Mouse (Mus musculus) Muller cell, postnatal 12 days (primary cell): ENCODE results near the gene Cmc1.
"Not testable (repeated sequence)": the region's sequence is repeated elsewhere in the genome, so short reads cannot be mapped to it uniquely, and the experiment has no call there.

ENCODE experiments used
- DNase-seq: peaks from one replicate; pipeline ENCODE4 v3.0.0-alpha.2; 2015; ENCODE audit errors: inconsistent ontology term

The Cmc1 gene

GRCm38 (mm10) chr9:118140356-118140755, 9.6 kb downstream of the Cmc1 start:
- DNase-seq, result not testable (repeated sequence)

DNA sequence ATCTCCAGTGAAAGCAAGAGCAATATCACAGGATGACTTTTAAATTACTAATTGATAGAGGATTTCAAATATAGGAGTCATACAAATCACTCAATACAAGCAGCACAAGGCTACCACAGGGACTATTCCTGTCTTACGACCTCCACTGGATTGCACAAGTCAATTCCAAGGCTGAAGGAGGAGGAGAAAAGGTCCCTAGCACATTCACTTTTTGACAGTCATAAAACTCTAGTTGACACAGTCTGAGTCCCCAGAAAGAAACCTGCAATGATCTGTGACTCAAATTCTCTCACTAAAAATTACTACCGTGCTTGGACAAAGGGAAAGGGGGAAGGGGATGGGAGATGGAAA, 39.6 kb downstream of the Cmc1 start:
- no peak for DNase-seq

DNA sequence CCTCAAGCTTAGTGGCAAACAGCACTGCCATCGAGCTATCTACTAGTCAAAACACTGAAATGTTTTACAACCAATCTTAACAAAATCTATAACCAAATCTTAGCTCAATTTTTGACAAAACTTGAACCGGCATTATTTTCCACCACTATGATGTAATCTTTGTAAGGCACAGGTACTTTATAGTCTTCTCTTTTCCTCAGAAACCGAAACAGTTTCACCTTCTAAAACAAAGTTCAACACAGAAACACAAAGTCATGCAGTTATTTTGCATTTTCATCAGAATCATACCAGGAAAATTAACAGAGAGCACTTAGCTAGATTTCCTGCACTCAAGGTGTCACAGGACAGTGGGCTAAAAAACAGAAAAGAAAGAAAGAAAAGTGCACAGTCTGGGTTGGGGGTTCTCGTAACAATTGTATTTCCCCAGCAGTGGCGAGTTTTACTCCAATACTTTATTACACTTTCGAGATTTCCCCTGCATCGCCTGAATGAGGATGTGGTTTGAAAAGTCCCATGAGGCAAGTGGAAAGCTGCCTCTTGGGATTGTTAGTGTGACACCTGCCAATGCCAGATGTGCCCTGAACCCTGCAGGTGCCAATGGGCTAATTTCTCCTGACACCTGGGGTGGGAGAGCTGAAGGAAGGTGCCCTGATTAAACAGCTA, 40.1 kb downstream of the Cmc1 start:
- no peak for DNase-seq

DNA sequence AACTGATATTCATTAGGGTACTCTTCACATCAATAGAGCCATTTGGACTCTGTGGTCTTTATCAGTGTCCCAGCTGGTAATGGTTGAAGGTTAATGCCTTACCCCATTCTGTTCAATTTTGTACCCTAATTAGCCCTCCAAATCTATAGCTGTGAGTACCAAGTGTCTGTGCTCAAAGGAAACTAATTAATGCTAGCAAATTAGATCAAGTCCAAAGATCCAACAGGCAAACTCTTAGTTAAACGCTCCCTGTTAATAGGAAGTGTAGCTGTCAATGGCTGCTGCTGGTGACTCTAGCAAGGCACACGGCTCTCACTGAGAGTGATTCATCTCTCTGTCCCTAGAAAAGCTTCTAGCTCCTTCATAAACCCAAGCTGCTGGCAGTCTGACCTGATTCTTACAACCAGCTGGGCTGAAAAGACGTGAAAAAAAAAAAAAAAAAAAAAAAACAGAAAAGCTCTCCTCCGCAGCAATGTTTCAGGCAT, 41.4 kb downstream of the Cmc1 start:
- peak; percentile 43 for DNase-seq

DNA sequence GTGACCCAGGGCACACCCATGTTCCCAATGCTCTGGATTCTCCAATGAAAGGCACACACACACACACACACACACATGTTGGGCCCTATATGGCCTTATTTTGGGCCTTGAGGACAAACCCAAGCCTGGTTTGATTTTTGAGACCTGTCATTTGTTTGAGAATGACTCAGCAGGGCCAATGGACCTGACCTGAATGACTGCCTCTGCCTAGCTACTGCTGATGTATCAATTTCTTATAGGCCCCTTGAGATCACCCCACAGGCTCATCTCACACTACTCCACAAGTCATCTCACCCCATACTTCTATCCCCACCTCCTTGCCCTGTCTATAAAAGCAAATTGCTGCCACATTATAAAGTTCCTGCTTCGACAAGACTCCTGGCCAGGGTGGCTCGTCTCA, 48.2 kb downstream of the Cmc1 start:
- no peak for DNase-seq

DNA sequence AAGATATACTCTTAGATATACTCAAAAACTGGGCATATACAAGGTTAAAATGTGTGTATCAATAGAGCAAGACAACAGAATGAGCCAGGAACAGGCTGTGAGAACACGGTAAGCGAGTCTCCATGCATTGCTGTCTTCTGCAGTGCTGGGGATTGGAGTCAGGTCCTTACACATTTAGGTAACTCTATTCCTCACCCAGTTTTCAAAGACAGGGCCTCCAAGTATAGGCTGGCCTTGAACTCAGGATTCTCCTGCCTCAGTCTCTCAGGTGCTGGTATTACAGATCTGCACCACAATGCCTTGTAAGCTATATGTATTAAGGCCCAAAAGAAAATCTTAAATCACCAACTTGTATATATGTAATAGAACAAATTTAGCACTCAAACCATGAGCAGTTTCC, 49.5 kb downstream of the Cmc1 start:
- no peak for DNase-seq

- peak; percentile 14 for DNase-seq
Observed at GRCm38 (mm10) chr9:118099395-118099794, 50.6 kb downstream of the Cmc1 start.

DNA sequence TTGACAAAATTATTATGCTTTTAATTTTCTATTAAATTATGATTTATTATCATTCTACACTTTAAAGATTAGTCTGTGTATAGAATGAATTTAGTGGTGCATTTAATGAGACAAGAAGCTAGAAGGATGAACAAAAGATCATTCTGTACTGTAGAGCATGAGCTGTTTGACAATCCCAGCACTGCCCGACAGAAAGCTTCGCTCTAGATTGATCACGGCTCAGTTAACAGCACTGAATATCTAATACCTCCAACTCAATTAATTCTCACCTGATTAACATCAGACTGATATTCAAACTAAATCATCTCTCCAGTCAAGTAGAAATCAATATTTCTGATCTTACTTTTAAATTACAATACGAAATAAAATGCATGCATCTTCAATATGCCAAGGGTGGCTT, 66.1 kb downstream of the Cmc1 start:
- DNase-seq, result no peak

DNA sequence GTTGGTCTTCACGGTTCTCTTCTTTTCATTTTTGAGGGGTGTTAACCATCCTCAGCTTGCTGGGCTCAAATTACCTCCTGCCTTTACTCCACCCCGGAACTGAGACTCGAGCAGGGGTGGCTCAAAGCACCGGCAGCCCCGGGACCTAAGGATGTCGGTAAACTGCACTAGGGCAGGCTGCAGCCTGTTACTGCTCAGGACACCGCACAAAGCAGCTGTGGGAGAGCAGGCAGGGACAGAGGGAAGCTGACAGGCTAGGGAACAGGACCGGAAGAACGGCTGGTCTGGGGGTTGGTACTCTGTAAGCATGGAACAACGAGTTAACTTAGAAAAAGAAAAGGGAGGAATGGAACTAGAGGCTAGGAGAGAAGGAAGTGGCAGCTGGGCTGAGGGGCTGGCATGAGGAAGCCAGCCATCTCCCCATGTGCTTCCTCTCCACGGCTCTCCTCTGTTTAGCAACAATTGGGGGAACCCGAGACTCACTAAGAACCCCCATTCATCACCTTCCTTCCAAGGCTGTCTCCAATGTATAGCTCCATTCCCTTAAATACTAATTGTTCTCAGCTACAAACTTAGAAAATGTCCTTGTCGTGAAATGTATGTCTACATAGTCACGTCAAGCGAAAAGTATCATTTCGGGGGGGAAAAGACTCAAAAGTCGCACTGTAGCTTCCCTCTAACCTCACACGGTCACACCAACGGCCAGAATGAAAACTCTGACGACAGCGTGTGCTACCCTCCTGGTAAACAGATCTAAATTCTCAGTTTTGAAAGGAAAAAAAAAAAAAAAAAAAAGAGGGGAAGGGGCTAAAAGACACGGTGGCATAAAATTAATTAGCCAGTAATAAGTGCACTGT, 67.2 kb downstream of the Cmc1 start:
- no peak for DNase-seq

- no peak for DNase-seq
Observed at GRCm38 (mm10) chr9:118073358-118073757, 76.6 kb downstream of the Cmc1 start.

- DNase-seq, result no peak
Observed at GRCm38 (mm10) chr9:118072101-118072500, 77.9 kb downstream of the Cmc1 start.

- DNase-seq, result no peak
Observed at GRCm38 (mm10) chr9:118071337-118071736, 78.6 kb downstream of the Cmc1 start.

GRCm38 (mm10) chr9:118070442-118070841, 79.5 kb downstream of the Cmc1 start:
- no peak for DNase-seq

GRCm38 (mm10) chr9:118059101-118059500, 90.9 kb downstream of the Cmc1 start:
- no peak for DNase-seq

GRCm38 (mm10) chr9:118053286-118053685, 96.7 kb downstream of the Cmc1 start:
- DNase-seq, result peak; percentile 27

- DNase-seq, result no peak
Observed at GRCm38 (mm10) chr9:118045011-118045533, 104.9 kb downstream of the Cmc1 start.

DNA sequence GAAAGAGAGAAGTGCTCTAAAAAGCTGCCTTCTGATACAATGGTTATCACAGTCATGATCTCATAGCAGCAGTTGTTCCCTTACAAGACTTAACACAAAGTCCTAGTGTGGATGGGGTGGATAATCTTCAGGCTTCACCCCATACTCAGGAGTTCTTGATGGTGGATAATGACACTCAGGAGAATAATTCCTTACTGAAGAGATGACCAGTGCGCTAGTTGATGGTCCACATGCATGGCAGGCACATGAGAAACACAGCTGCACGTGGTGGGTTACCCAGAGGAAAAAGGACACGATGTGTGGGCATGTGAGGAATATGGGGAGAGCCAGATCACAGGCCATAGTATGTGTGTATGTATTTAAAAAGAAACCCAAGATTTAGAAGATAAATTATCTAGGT, 106.4 kb downstream of the Cmc1 start:
- no peak for DNase-seq

DNA sequence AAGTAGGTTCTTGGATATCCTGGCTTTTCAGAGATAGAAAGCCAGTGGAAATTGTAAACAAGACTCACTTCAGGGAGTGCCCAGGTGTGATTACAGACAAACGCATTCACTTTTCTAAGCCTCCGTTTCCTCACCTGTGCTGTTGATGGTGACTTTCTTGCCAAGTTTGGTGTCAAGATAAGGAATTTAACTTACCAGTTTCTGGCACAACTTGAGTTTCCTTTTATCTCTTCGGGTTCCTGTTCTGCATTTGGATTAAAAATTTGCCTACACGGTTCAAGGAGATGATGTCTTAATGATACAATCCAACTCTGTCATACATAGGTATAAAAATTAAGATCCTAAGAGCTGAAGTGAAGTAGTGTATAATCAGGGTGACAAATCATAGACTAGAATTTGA, 107.2 kb downstream of the Cmc1 start:
- DNase-seq, result no peak

DNA sequence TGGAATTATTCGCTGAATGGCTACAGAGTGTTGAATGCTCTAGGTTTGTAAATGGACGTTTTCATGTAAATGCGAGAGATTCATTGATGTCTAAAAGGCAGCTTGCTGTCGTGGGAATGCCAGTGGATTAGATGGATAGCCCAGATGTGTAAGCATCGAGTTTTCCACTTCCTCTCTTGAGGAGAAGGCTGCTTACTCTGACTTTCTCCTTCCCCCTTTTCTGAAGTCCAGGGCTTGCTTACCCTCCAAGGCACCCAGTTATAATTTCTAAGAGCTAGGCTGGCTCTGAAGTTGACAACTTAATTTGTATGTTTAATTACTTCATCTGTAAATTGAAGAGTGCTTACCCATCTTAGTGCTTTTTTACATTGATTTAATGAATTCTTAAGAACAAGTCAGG, 108.3 kb downstream of the Cmc1 start:
- DNase-seq, result peak; percentile 9

GRCm38 (mm10) chr9:118041022-118041400, 109.0 kb downstream of the Cmc1 start:
- DNase-seq, result no peak

GRCm38 (mm10) chr9:118040218-118041021, 109.6 kb downstream of the Cmc1 start, which contains the start of gene Azi2:
Gene Azi2 (plus strand): TSS chr9:118040499.
- peak; percentile 99 for DNase-seq

GRCm38 (mm10) chr9:118034990-118035389, 115.0 kb downstream of the Cmc1 start:
- no peak for DNase-seq
